Mouse (Mus musculus) embryonic facial prominence, embryonic 14.5 days (tissue): Measurements from ENCODE around the gene Btbd8. TPM values are rescaled to one million over a fixed set of nuclear protein-coding genes. Genes with fewer than 3 reads are reported as not detected.
A peak's percentile ranks its signal among the peaks of the same experiment; 100 is the strongest.

Experiments
- ATAC-seq: fragments of 200-750 bp; cut with Nextera tagmentation; 2 replicates; pipeline ENCODE4 v1.8.0; 2017; ENCODE audit warnings: low read depth, moderate number of reproducible peaks, moderate TSS enrichment
- DNase-seq: peaks from one replicate; pipeline ENCODE4 v3.0.0-alpha.2; 2015; ENCODE audit warnings: low spot score
- H3K27ac ChIP-seq: fragments of 300-500 bp; sonication (generic); replicated peaks from 2 replicates; pipeline ENCODE4 v1.5.1; 2014; ENCODE audit warnings: low read depth, mild to moderate bottlenecking, low read length, moderate library complexity
- H3K27me3 ChIP-seq: fragments of 300-500 bp; sonication (generic); replicated peaks from 2 replicates; pipeline ENCODE4 v1.6.1; 2014; ENCODE audit warnings: low read length; ENCODE audit not compliant: control insufficient read depth, insufficient read depth
- H3K36me3 ChIP-seq: fragments of 300-500 bp; sonication (generic); 2 replicates; pipeline ENCODE4 v1.6.1; 2014; ENCODE audit warnings: low read length, mixed read lengths; ENCODE audit not compliant: control insufficient read depth, insufficient read depth
- H3K4me1 ChIP-seq: fragments of 300-500 bp; sonication (generic); 2 replicates; pipeline ENCODE4 v1.6.1; 2014; ENCODE audit warnings: antibody characterized with exemption, low read length; ENCODE audit not compliant: control insufficient read depth, insufficient read depth
- H3K4me2 ChIP-seq: fragments of 300-500 bp; sonication (generic); 2 replicates; pipeline ENCODE4 v1.6.1; 2014; ENCODE audit warnings: low read depth, mild to moderate bottlenecking, low read length, moderate library complexity, mixed read lengths
- H3K4me3 ChIP-seq: fragments of 300-500 bp; sonication (generic); 2 replicates; pipeline ENCODE4 v1.5.1; 2014; ENCODE audit warnings: low read depth, mild to moderate bottlenecking, low read length
- H3K9ac ChIP-seq: fragments of 300-500 bp; sonication (generic); 2 replicates; pipeline ENCODE4 v1.6.1; 2014; ENCODE audit warnings: low read depth, mild to moderate bottlenecking, low read length, moderate library complexity, mixed read lengths
- H3K9me3 ChIP-seq: fragments of 300-500 bp; sonication (generic); 2 replicates; pipeline ENCODE4 v1.6.1; 2016; ENCODE audit warnings: low read length; ENCODE audit not compliant: control insufficient read depth
- WGBS: fragments of 180-500 bp; shearing (Covaris S2); extraction: QIAGEN DNeasy Blood & Tissue Kit; methylation state at CpG from one replicate; pipeline ENCODE4 v1.1.7; 2014; 5-methylcytosine and 5-hydroxymethylcytosine counted together
- polyA plus RNA-seq: library from polyadenylated mRNA; unstranded; fragments of >200 nt; fragmentation: Nextera tagmentation; extraction: Ambion mirVana; gene quantifications from 2 replicates; pipeline ENCODE4 v1.2.1, GENCODE M21; 2014

Gene Btbd8
- 4.8 and 5.8 TPM in 2 replicates for polyA plus RNA-seq

DNA sequence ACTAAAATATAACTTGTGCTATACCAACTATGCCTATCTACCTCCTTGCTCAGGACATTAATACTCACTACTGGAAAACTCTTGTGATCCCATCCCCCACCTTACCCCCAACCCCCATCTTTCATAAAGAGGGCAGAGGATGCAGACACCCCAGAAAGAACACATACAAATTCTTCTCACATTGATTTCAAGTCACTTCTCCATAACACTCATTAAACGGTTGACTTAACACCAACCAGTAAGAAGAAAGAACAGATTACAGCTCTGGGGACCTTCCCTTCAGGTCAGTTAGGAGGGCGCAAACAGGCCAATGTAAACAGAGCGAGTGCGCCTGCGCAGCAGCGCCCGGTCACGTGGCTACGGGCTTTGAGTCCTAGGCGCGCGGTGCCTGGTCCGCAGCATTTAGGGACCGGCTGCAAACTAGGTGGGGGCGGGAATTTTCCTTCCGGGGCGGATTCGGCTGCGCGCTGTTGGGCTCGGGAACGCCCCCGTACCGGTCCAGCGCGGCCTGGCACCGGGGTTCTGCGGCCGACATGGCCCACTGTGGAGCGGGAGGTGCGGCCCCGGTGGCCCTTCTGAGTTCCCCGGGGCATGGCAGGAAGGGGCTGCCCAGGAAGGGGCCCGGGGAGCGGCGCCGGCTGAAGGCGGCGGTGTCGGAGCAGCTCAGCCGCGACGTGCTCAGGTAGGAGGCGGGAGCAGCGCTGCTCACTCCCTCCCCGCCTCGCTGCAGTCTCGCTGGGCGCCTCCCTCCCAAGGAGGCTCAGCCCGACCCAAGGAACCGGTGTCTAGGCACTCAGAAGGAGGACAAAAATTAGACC, at the start of gene Btbd8:
Gene Btbd8, plus strand, starts transcription at position 534 of the 818 bp plus-strand sequence.
- Histone ChIP-seq H3K4me1 (peaks cover 8% of the 10 kb centered on the region; the same call in 1 of the 2 replicates), H3K4me3 (peak within 1 kb of the TSS; percentile 83), H3K36me3 (no peaks in the 10 kb centered on the region), H3K27me3 (no peaks in the 10 kb centered on the region), H3K9me3 (no peaks in the 10 kb centered on the region), H3K27ac (peak within 1 kb of the TSS; percentile 88), H3K4me2 (peak within 1 kb of the TSS; percentile 66), H3K9ac (peak within 1 kb of the TSS; percentile 90)
- DNase-seq (peak; percentile 97), ATAC-seq (peak; percentile 95)
- WGBS, result under 1% methylated on average over 42 of the region's 51 CpGs

DNA sequence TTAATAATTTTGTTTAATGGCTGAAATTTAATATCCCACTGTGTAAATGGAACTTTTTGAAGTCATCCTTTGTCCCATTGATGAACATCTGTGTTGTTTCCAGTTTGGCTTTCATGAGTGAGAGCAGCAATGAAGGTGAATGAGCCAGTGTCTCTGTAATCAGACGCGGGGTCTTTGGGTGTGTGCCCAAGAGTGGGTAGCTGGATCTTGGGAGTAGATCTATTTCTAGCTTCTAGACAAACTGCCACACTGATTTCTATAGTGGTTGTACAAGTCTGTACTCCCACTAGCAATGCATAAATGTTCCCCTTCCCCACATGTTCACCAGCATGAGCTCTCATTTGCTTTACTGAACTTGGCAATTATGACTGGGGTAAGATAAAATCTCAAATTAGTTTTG, 48.4 kb upstream of the Btbd8 start:
- Histone ChIP-seq H3K36me3 (0 out of 2 replicates have a peak, but pooled peaks cover 4% of the 10 kb centered on the region), H3K27me3 (no peaks in the 10 kb centered on the region), H3K9me3 (no peaks in the 10 kb centered on the region), H3K27ac (no peak overlapping the region), H3K4me3 (no peak overlapping the region), H3K4me1 (no peaks in the 10 kb centered on the region), H3K9ac (no peak overlapping the region), H3K4me2 (no peak overlapping the region)
- WGBS, result 82% methylated on average over 2 of the region's 2 CpGs
- ATAC-seq (no peak), DNase-seq (no peak)

DNA sequence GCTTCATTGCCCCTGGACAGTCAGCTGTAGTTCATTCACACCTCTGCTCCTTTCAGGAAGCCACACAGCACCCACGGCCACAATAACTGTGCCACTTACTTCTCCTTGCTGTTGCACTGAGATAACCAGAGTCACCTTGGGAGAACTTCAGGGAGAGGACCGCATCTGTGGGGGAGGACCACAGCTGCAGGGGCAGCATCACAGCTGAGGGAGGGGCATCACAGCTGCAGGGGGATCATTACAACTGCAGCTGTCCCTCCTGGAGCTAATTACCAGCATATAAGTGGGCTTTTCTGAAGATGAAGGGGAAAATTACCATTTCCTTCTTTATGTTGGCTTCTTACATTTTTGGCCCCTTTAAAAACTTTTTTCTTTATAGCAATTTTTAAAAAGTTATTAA, 43.4 kb upstream of the Btbd8 start:
- Histone ChIP-seq H3K4me1 (no peaks in the 10 kb centered on the region), H3K27ac (no peak overlapping the region), H3K4me2 (no peak overlapping the region), H3K9me3 (no peaks in the 10 kb centered on the region), H3K4me3 (no peak overlapping the region), H3K9ac (no peak overlapping the region), H3K36me3 (0 out of 2 replicates have a peak, but pooled peaks cover 6% of the 10 kb centered on the region), H3K27me3 (no peaks in the 10 kb centered on the region)
- ATAC-seq, result no peak
- 51% methylated on average over 2 of the region's 2 CpGs for WGBS
- no peak for DNase-seq

DNA sequence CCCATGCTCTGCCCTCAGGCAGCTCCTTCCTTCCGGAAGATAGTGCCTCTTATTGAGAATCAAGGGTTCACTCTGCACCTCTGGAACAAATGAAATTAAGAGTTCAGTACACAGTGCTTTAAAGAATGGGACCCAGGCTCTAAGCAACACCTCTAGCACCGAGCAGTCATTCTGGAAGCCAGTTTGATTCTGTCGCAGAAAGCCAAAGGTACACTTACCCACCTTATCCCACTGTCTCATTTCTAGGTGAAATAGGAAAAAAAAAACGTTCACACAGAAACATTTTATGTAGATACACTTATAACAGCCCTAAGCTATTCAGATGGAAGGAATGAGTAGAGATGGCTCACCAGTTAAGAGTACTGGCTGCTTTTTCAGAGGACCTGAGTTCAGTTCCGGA, 35.4 kb upstream of the Btbd8 start, which contains the start of gene Ephx4:
Gene Ephx4, plus strand, starts transcription at position 301 of the 400 bp plus-strand sequence.
- Histone ChIP-seq H3K27me3 (peaks cover 29% of the 10 kb centered on the region), H3K4me2 (peak within 1 kb of the TSS; percentile 98), H3K4me1 (no peaks in the 10 kb centered on the region), H3K9me3 (no peaks in the 10 kb centered on the region), H3K27ac (no peak within 1 kb of the TSS), H3K36me3 (no peaks in the 10 kb centered on the region), H3K4me3 (peak within 1 kb of the TSS; percentile 62), H3K9ac (peak within 1 kb of the TSS; percentile 73)
- DNase-seq (no peak), ATAC-seq (no peak)
- WGBS, result 14% methylated on average over 5 of the region's 5 CpGs

DNA sequence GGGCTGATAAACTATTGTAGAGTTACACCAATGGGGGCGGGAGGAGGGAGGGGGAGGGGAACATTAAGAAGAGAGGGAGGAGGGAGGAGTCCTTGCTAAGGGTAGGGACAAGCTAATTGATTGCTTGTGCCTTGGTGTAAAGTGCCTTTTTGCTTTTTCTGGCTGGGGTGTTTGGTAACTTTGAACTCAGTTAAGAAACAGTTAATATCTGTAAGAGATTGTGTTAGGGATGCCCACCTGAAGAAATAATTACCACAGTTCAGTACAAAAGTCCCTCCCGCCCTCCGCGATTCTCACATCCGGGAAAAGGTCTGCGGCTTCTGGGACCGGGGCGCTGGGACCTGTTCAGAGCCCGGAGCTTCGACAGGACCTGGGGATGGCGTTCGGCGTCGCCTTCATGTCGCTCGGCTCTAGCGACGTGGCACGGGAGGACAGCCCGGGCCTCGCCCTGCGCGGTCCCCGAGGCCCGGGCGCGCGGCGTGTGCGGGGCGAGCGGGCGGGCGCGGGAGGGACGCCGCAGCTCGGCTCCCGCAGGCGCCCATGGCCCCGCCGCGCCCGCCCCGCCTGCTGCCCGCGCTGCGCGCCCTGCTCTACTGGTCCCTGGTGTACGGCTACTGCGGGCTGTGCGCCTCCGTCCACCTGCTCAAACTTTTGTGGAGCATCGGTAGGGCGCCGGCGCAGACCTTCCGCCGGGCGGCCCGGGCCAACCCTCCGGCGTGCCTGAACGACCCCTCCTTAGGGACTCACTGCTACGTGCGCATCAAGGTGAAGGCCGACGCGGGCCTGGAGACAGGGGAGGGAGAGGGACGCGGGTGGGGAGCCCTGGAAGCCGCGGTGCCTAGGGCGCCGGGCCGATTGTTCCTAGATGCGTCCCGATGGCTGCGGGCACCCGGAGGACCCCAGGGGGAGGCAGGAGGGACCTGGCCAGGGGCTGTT, 34.5 kb upstream of the Btbd8 start:
- Histone ChIP-seq H3K9ac (peak overlapping the region; percentile 73), H3K36me3 (no peaks in the 10 kb centered on the region), H3K27me3 (peaks cover 29% of the 10 kb centered on the region), H3K9me3 (no peaks in the 10 kb centered on the region), H3K4me3 (peak overlapping the region; percentile 62), H3K4me1 (no peaks in the 10 kb centered on the region), H3K27ac (no peak overlapping the region), H3K4me2 (peak overlapping the region; percentile 98)
- WGBS, result 1% methylated on average over 14 of the region's 80 CpGs
- DNase-seq (no peak), ATAC-seq (peak; percentile 84)

DNA sequence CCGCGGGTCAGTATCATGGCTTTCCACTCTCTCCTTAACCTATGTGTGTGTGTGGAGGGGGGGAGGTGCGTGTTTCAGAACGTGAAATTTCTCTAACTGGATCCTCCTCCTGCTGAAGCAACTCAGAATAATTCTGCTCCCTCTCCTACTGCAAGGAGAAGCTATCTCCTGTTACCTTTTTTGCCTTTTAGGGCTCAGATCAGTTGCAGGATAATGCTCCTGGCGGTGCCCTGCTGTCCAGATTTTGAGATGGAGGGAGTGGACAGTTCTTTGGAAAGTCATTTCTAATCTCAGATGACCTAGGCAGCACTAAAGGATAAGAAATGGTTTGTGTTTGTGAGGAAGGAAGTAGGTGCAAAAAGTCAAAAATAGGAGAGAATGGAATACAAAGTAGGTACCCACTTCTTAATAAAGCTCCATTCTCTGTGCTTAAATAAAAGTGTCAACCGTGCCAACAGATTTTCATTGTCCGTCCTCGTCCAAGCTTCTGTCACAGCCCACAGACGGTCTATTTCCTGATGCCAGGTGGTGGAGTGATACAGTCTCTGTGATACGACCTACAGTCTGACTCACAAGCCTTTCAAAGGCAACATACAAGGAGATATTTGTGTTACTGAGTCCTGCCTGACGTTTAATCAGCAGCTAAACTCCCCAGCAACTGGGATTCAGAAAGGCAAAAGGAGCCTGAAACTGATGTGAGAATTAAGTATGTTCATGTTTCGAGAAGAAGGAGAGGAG, 33.7 kb upstream of the Btbd8 start:
- no peak overlapping the region for H3K27ac ChIP-seq
- ATAC-seq (no peak), DNase-seq (no peak)
- peak overlapping the region; percentile 62 for H3K4me3 ChIP-seq
- H3K4me1 ChIP-seq, result no peaks in the 10 kb centered on the region
- H3K4me2 ChIP-seq, result peak overlapping the region; percentile 98
- no peaks in the 10 kb centered on the region for H3K9me3 ChIP-seq
- WGBS, result 34% methylated on average over 12 of the region's 12 CpGs
- peaks cover 29% of the 10 kb centered on the region for H3K27me3 ChIP-seq
- peak overlapping the region; percentile 73 for H3K9ac ChIP-seq
- H3K36me3 ChIP-seq, result no peaks in the 10 kb centered on the region

DNA sequence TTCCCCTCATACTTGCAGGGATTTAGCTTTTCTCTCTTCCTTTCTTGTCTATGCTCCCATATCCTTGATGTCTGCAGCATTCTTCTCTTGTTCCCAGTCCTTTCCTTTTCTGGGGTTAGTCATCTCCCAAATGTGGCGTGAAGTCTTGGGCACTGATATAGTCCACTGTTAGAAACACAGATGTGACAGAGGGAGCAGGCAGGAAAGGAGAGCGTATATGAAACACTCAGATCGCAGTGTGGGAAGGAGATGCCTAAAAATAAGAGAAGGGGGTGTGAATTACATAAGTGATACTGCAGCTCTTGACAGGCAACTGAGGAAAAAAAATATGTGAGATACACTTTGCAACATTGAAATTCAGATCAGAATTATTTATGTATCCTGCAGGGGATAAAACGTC, 32.4 kb upstream of the Btbd8 start:
- H3K27ac ChIP-seq, result no peak overlapping the region
- DNase-seq, result no peak
- H3K9me3 ChIP-seq, result no peaks in the 10 kb centered on the region
- H3K36me3 ChIP-seq, result no peaks in the 10 kb centered on the region
- peaks cover 29% of the 10 kb centered on the region for H3K27me3 ChIP-seq
- H3K4me2 ChIP-seq, result no peak overlapping the region
- WGBS, result 80% methylated on average over 4 of the region's 4 CpGs
- no peak overlapping the region for H3K4me3 ChIP-seq
- H3K9ac ChIP-seq, result no peak overlapping the region
- ATAC-seq, result no peak
- H3K4me1 ChIP-seq, result no peaks in the 10 kb centered on the region

DNA sequence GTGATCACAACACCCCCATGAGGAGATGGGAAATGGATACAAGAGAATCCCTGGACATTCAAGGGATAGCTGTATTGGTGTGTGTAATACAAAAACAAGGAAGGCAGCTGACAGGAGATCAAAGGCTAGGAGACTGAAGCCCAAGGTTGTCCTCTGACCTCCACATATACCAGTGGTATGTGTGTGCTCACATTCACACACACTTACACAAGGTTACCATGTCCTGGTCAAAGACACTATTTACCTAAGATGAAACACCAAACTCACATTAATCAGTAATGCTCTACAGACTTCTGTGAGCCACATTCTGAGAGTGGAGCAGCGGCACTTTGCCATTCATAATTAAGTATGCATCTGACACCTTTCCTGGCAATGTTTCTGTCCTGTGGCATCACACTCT, 27.5 kb upstream of the Btbd8 start:
- Histone ChIP-seq H3K27me3 (0 out of 2 replicates have a peak, but pooled peaks cover 5% of the 10 kb centered on the region), H3K9me3 (no peaks in the 10 kb centered on the region), H3K4me3 (no peak overlapping the region), H3K4me2 (no peak overlapping the region), H3K27ac (no peak overlapping the region), H3K36me3 (no peaks in the 10 kb centered on the region), H3K4me1 (no peaks in the 10 kb centered on the region), H3K9ac (no peak overlapping the region)
- WGBS, result 81% methylated on average over 1 of the region's 1 CpGs
- ATAC-seq (no peak), DNase-seq (no peak)
